Comparison of ENCODE assay signal across 25 mouse cellular contexts in genomic region chr3:157578469-157579170, GRCm38 (mm10). TPM values are rescaled to one million over a fixed set of nuclear protein-coding genes. Genes with fewer than 3 reads are reported as not detected.
A peak's percentile ranks its signal among the peaks of the same experiment; 100 is the strongest.
DNase-seq lines count a peak whose midpoint lies in the region; ATAC-seq lines count a peak whose summit lies in the region.
"Had no signal": no experiment of that assay in that cellular context is flagged by ENCODE, and none has a peak within 500 bp of the region (broad histone marks: within the 10 kb centered on the region; RNA-seq: fewer than 3 reads in every experiment).

No protein-coding gene starts in this region.

- peak; percentile 23 for ATAC-seq in common myeloid progenitor, adult 5-6 weeks (replicated peaks; ENCODE audit: low read depth, poor library complexity, severe bottlenecking)
- no peak for ATAC-seq in hindbrain, embryonic 16.5 days
- ATAC-seq: activated CD4-positive, CD25-positive, alpha-beta regulatory T cell, adult 4 months; forebrain, embryonic 13.5 days; forebrain, embryonic 16.5 days; intestine, postnatal 0 days had no signal

- peaks cover 23% of the 10 kb centered on the region for H3K36me3 ChIP-seq in megakaryocyte, embryonic 14.5 days (replicated peaks; ENCODE audit: low read length)
- H3K36me3 ChIP-seq in hindbrain, embryonic 16.5 days (ENCODE audit: control insufficient read depth, insufficient read depth, low read length), result no peaks in the 10 kb centered on the region
- H3K36me3 ChIP-seq: embryonic facial prominence, embryonic 10.5 days; embryonic facial prominence, embryonic 13.5 days; heart, embryonic 10.5 days; heart, embryonic 13.5 days had no signal

- no peak overlapping the region for H3K4me2 ChIP-seq in hindbrain, embryonic 16.5 days (ENCODE audit: low read length)
- H3K4me2 ChIP-seq: embryonic facial prominence, embryonic 13.5 days; forebrain, embryonic 13.5 days; heart, embryonic 13.5 days; hindbrain, embryonic 14.5 days had no signal

- 87% methylated on average over 5 of the region's 5 CpGs for WGBS in hindbrain, embryonic 16.5 days

- H3K27ac ChIP-seq in hindbrain, embryonic 16.5 days (ENCODE audit: low read depth, low read length), result no peak overlapping the region
- H3K27ac ChIP-seq: embryonic facial prominence, embryonic 10.5 days; embryonic facial prominence, embryonic 13.5 days; forebrain, embryonic 13.5 days; gastrocnemius, adult 2 months; heart, adult 2 months; heart, embryonic 10.5 days; heart, embryonic 13.5 days; hindbrain, embryonic 14.5 days had no signal

- no peaks in the 10 kb centered on the region for H3K27me3 ChIP-seq in megakaryocyte, embryonic 14.5 days (replicated peaks)
- H3K27me3 ChIP-seq in hindbrain, embryonic 16.5 days (replicated peaks; ENCODE audit: control insufficient read depth, insufficient read depth, low read length), result no peaks in the 10 kb centered on the region
- H3K27me3 ChIP-seq: embryonic facial prominence, embryonic 13.5 days; forebrain, embryonic 13.5 days; heart, embryonic 13.5 days had no signal

- H3K9me3 ChIP-seq in megakaryocyte, embryonic 14.5 days, result no peaks in the 10 kb centered on the region
- no peaks in the 10 kb centered on the region for H3K9me3 ChIP-seq in hindbrain, embryonic 16.5 days (ENCODE audit: control insufficient read depth, low read length)
- H3K9me3 ChIP-seq: embryonic facial prominence, embryonic 10.5 days; embryonic facial prominence, embryonic 13.5 days; forebrain, embryonic 13.5 days; heart, embryonic 10.5 days; heart, embryonic 13.5 days had no signal

- peaks cover 96% of the 10 kb centered on the region for H3K4me1 ChIP-seq in megakaryocyte, embryonic 14.5 days
- no peaks in the 10 kb centered on the region for H3K4me1 ChIP-seq in hindbrain, embryonic 16.5 days (ENCODE audit: control insufficient read depth, insufficient read depth, low read depth, low read length)
- H3K4me1 ChIP-seq: heart, embryonic 10.5 days had no signal

- no peak overlapping the region for H3K9ac ChIP-seq in hindbrain, embryonic 16.5 days (ENCODE audit: low read depth, low read length)
- H3K9ac ChIP-seq: embryonic facial prominence, embryonic 13.5 days; forebrain, embryonic 13.5 days; heart, embryonic 13.5 days; hindbrain, embryonic 14.5 days had no signal

- peak; percentile 88 for DNase-seq in MEL-GATA-1-ER (ENCODE audit: extremely low read depth, low read depth)
- no peak for DNase-seq in ovary, postnatal 14 days (ENCODE audit: low spot score)
- DNase-seq in frontal cortex, postnatal 25 days (ENCODE audit: low spot score in 2 of 2), result no peak
- DNase-seq in ovary, adult 18-20 months (ENCODE audit: low spot score), result no peak
- DNase-seq: adrenal gland, adult 8-10 months; adrenal gland, postnatal 25 days; cerebellum, adult 18-20 months; cerebellum, adult 9-10 months; cerebellum, postnatal 14 days; gastrocnemius, adult 2 months; gastrocnemius, postnatal 25 days; heart, adult 2 months had no signal

- H3K4me3 ChIP-seq in megakaryocyte, embryonic 14.5 days (replicated peaks), result peak overlapping the region; percentile 73
- no peak overlapping the region for H3K4me3 ChIP-seq in hindbrain, embryonic 16.5 days (ENCODE audit: low read length)
- H3K4me3 ChIP-seq: embryonic facial prominence, embryonic 10.5 days; embryonic facial prominence, embryonic 13.5 days; erythroblast, embryonic 14.5 days; forebrain, embryonic 13.5 days; gastrocnemius, adult 2 months; heart, adult 2 months; heart, embryonic 10.5 days; heart, embryonic 13.5 days had no signal

RNA-seq across cellular contexts. Expression of gene Ptger3, which starts 11.9 kb away (rescaled TPM):
- 23.3 and 25.3 TPM in 2 replicates for total RNA-seq in common myeloid progenitor, adult 5-6 weeks (2017)
- 48.8 and 121 TPM in 2 replicates for polyA plus RNA-seq in megakaryocyte, embryonic 14.5 days (2012; ENCODE audit: insufficient read depth, low replicate concordance)
- polyA plus RNA-seq in hindbrain, embryonic 16.5 days (2015; fragmentation: Nextera tagmentation; extraction: Ambion mirVana), result 8.2 and 9.7 TPM in 2 replicates

RNA-seq across cellular contexts. Expression of gene Zranb2, which starts 44.7 kb away (rescaled TPM):
- 261 and 353 TPM in 2 replicates for total RNA-seq in common myeloid progenitor, adult 5-6 weeks (2017)
- polyA plus RNA-seq in megakaryocyte, embryonic 14.5 days (2012; ENCODE audit: insufficient read depth, low replicate concordance), result 1.5 and 8.4 TPM in 2 replicates
- 91.8 and 96.4 TPM in 2 replicates for polyA plus RNA-seq in hindbrain, embryonic 16.5 days (2015; fragmentation: Nextera tagmentation; extraction: Ambion mirVana)
